Mouse (Mus musculus) kidney, adult 2 months (tissue): ENCODE results near the gene Gm9780.
"Not testable (repeated sequence)": the region's sequence is repeated elsewhere in the genome, so short reads cannot be mapped to it uniquely, and the experiment has no call there.

ENCODE experiments used
- CTCF ChIP-seq: fragments of 200-500 bp; conservative IDR thresholded peaks from 2 replicates; pipeline ENCODE4 v1.5.1; 2011; ENCODE audit warnings: low read depth, mild to moderate bottlenecking, control low read depth, low read length, moderate library complexity, mixed read lengths; ENCODE audit not compliant: insufficient read depth, insufficient read length
- POLR2A ChIP-seq: fragments of 200-500 bp; IDR thresholded peaks from one replicate; pipeline ENCODE4 v1.6.1; 2011; ENCODE audit warnings: low read depth, low read length, control low read depth

DNA sequence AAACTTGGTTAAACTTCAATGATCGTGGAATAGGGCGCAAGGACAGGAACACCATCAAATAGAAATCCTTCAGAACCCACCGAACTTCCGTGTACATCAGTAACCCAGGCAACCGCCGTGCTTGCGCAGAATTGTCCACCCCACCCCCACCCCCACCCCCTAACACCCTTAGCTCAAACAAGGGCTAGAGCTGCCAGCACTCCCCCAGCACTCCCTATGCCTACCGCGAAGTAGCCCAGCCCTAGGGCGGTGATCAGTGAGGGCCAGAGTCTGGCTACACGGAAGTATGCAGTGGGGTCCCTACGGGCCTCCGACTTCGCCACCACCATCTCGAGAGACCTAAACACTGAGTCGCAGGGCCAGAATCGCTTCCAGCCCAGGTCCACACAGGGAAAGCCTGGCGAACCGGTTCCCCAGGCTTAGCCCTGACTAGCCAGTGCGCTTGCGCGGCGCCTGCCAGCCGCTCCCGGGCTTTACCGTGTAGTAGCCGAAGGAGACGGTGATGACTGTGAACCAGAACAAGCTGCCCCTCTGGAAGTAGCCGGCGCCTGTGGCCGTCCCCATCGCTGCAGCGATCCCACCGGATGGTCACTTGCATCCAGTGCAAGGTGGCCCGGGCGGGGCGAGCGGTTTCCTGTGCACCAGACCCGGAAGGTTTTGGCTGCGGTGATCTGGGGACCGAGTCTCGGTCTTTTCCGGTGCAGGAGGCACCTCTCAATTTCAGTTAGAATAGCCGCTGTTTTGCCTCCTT lies 24.2 kb upstream of the Gm9780 start:
- not testable (repeated sequence) for TF ChIP-seq CTCF, POLR2A
